Mouse (Mus musculus): ENCODE measurements around the gene Nadk.

DNA sequence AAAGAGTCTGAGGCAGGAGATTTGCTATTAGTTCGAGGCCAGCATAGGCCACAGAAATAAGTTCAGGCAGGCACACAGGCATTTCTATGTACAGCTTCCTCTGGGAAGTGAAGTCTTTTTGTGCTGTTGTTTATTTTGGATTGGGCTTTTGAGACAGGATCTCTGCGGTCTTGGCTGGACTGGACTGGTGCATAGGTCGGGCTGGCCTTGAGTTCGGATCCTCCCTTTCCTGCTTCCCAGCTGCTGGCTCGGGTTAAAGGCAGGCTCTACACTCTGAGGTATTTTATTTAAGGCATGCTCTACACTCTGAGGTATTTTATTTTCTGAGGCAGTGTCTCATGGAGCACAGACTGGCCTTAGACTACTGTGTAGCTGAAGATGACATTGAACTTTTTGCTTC lies 36.4 kb upstream of the Nadk start:
- TF ChIP-seq CTCF (IDR thresholded peaks at IDR 0.05; ENCODE audit: control insufficient read depth, insufficient read depth, insufficient replicate concordance, low read depth, low read length), result no peak
- no peak for TF ChIP-seq POLR2A (IDR thresholded peaks at IDR 0.05; ENCODE audit: control insufficient read depth, low read depth, low read length)
